Mouse (Mus musculus) neural tube, embryonic 11.5 days (tissue): ENCODE measurements around the gene D11Wsu47e. TPM values are rescaled to one million over a fixed set of nuclear protein-coding genes. Genes with fewer than 3 reads are reported as not detected.
"Not testable (repeated sequence)": the region's sequence is repeated elsewhere in the genome, so short reads cannot be mapped to it uniquely, and the experiment has no call there.

Experiments used
- ATAC-seq: fragments of 200-750 bp; cut with Nextera tagmentation; 2 replicates; pipeline ENCODE4 v1.8.0; 2017; ENCODE audit warnings: moderate number of reproducible peaks, mild to moderate bottlenecking, moderate TSS enrichment, moderate library complexity; ENCODE audit not compliant: insufficient read depth, low FRiP score, low TSS enrichment
- DNase-seq: peaks from one replicate; pipeline ENCODE4 v3.0.0-alpha.2; 2015; ENCODE audit warnings: low spot score
- H3K27ac ChIP-seq: fragments of 300-500 bp; sonication (generic); 2 replicates; pipeline ENCODE4 v1.5.1; 2014; ENCODE audit warnings: low read depth, mild to moderate bottlenecking, low read length
- H3K27me3 ChIP-seq: fragments of 300-500 bp; sonication (generic); 2 replicates; pipeline ENCODE4 v1.6.1; 2014; ENCODE audit warnings: mild to moderate bottlenecking, low read length, mixed read lengths; ENCODE audit not compliant: control insufficient read depth, insufficient read depth
- H3K36me3 ChIP-seq: fragments of 300-500 bp; sonication (generic); 2 replicates; pipeline ENCODE4 v1.6.1; 2014; ENCODE audit warnings: mild to moderate bottlenecking, low read length, moderate library complexity, mixed read lengths; ENCODE audit not compliant: control insufficient read depth, insufficient read depth
- H3K4me1 ChIP-seq: fragments of 300-500 bp; sonication (generic); 2 replicates; pipeline ENCODE4 v1.6.1; 2014; ENCODE audit warnings: low read length, mixed read lengths; ENCODE audit not compliant: control insufficient read depth, insufficient read depth
- H3K4me2 ChIP-seq: fragments of 300-500 bp; sonication (generic); 2 replicates; pipeline ENCODE4 v1.6.1; 2014; ENCODE audit warnings: low read depth, mild to moderate bottlenecking, moderate library complexity
- H3K4me3 ChIP-seq: fragments of 300-500 bp; sonication (generic); 2 replicates; pipeline ENCODE4 v1.5.1; 2014; ENCODE audit warnings: low read depth, low read length
- H3K9ac ChIP-seq: fragments of 300-500 bp; sonication (generic); 2 replicates; pipeline ENCODE4 v1.6.1; 2014; ENCODE audit warnings: mild to moderate bottlenecking, low read length
- H3K9me3 ChIP-seq: fragments of 300-500 bp; sonication (generic); 2 replicates; pipeline ENCODE4 v1.6.1; 2016; ENCODE audit warnings: low read length; ENCODE audit not compliant: control insufficient read depth
- WGBS: fragments of 180-500 bp; shearing (Covaris S2); extraction: QIAGEN DNeasy Blood & Tissue Kit; methylation state at CpG from one replicate; pipeline ENCODE4 v1.1.7; 2014; 5-methylcytosine and 5-hydroxymethylcytosine counted together
- polyA plus RNA-seq: library from polyadenylated mRNA; unstranded; fragments of >200 nt; fragmentation: Nextera tagmentation; extraction: Ambion mirVana; gene quantifications from 2 replicates; pipeline ENCODE4 v1.2.1, GENCODE M21; 2014

The D11Wsu47e gene
- polyA plus RNA-seq, 1 experiment from 2014 or later: 25.5 TPM

- H3K4me3 ChIP-seq, H3K4me2 ChIP-seq, H3K4me1 ChIP-seq, H3K27me3 ChIP-seq, DNase-seq, ATAC-seq, H3K27ac ChIP-seq, H3K9ac ChIP-seq, H3K9me3 ChIP-seq: not testable (repeated sequence)
- WGBS: 97% methylated on average over 3 of the region's 3 CpGs
- H3K36me3 ChIP-seq: peaks cover 19% of the 10 kb centered on the region
Measured at GRCm38 (mm10) chr11:113660213-113660612, 24.0 kb upstream of the D11Wsu47e start.

GRCm38 (mm10) chr11:113660940-113661339 lies 23.3 kb upstream of the D11Wsu47e start:
- no peak overlapping the region for H3K4me3 ChIP-seq
- WGBS: 95% methylated on average over 11 of the region's 11 CpGs
- DNase-seq (no peak), ATAC-seq (no peak)
- peaks cover 16% of the 10 kb centered on the region for H3K36me3 ChIP-seq
- H3K9me3 ChIP-seq: no peaks in the 10 kb centered on the region
- no peak overlapping the region for H3K4me2 ChIP-seq
- no peak overlapping the region for H3K9ac ChIP-seq
- no peak overlapping the region for H3K27ac ChIP-seq
- no peaks in the 10 kb centered on the region for H3K4me1 ChIP-seq
- no peaks in the 10 kb centered on the region for H3K27me3 ChIP-seq

GRCm38 (mm10) chr11:113661835-113662351 lies 22.3 kb upstream of the D11Wsu47e start:
- Histone ChIP-seq H3K36me3 (peaks cover 15% of the 10 kb centered on the region), H3K27ac (no peak overlapping the region), H3K9ac (no peak overlapping the region), H3K4me2 (no peak overlapping the region), H3K27me3 (no peaks in the 10 kb centered on the region), H3K4me3 (no peak overlapping the region), H3K4me1 (no peaks in the 10 kb centered on the region), H3K9me3 (no peaks in the 10 kb centered on the region)
- DNase-seq: no peak
- ATAC-seq: no peak
- 93% methylated on average over 18 of the region's 18 CpGs for WGBS

- Histone ChIP-seq H3K9ac (no peak overlapping the region), H3K36me3 (peaks cover 9% of the 10 kb centered on the region), H3K4me1 (no peaks in the 10 kb centered on the region), H3K9me3 (no peaks in the 10 kb centered on the region), H3K27me3 (no peaks in the 10 kb centered on the region), H3K4me2 (no peak overlapping the region), H3K27ac (no peak overlapping the region), H3K4me3 (no peak overlapping the region)
- WGBS: 70% methylated on average over 2 of the region's 2 CpGs
- DNase-seq (no peak), ATAC-seq (no peak)
Measured at GRCm38 (mm10) chr11:113664279-113664678, 19.9 kb upstream of the D11Wsu47e start.

GRCm38 (mm10) chr11:113666205-113666604 lies 18.0 kb upstream of the D11Wsu47e start:
- no peak for ATAC-seq
- Histone ChIP-seq H3K27me3 (no peaks in the 10 kb centered on the region), H3K4me1 (no peaks in the 10 kb centered on the region), H3K9me3 (no peaks in the 10 kb centered on the region), H3K9ac (no peak overlapping the region), H3K27ac (no peak overlapping the region), H3K4me2 (no peak overlapping the region), H3K36me3 (peaks cover 5% of the 10 kb centered on the region), H3K4me3 (no peak overlapping the region)
- no peak for DNase-seq
- WGBS: 87% methylated on average over 6 of the region's 6 CpGs

GRCm38 (mm10) chr11:113666648-113667047 lies 17.6 kb upstream of the D11Wsu47e start:
- H3K36me3 ChIP-seq: peaks cover 5% of the 10 kb centered on the region
- no peak overlapping the region for H3K9ac ChIP-seq
- 61% methylated on average over 10 of the region's 10 CpGs for WGBS
- no peak overlapping the region for H3K27ac ChIP-seq
- DNase-seq: no peak
- no peaks in the 10 kb centered on the region for H3K9me3 ChIP-seq
- ATAC-seq: no peak
- no peaks in the 10 kb centered on the region for H3K4me1 ChIP-seq
- H3K4me2 ChIP-seq: no peak overlapping the region
- H3K27me3 ChIP-seq: no peaks in the 10 kb centered on the region
- H3K4me3 ChIP-seq: no peak overlapping the region

- Histone ChIP-seq H3K4me1 (no peaks in the 10 kb centered on the region), H3K27ac (no peak overlapping the region), H3K9me3 (no peaks in the 10 kb centered on the region), H3K36me3 (peaks cover 2% of the 10 kb centered on the region), H3K9ac (no peak overlapping the region), H3K27me3 (no peaks in the 10 kb centered on the region), H3K4me2 (no peak overlapping the region), H3K4me3 (no peak overlapping the region)
- WGBS: 77% methylated on average over 2 of the region's 2 CpGs
- DNase-seq (no peak), ATAC-seq (no peak)
Measured at GRCm38 (mm10) chr11:113667122-113667521, 17.1 kb upstream of the D11Wsu47e start.

- H3K9ac ChIP-seq: no peak overlapping the region
- no peaks in the 10 kb centered on the region for H3K9me3 ChIP-seq
- DNase-seq (no peak), ATAC-seq (no peak)
- H3K27ac ChIP-seq: no peak overlapping the region
- no peak overlapping the region for H3K4me3 ChIP-seq
- WGBS: 83% methylated on average over 4 of the region's 4 CpGs
- no peaks in the 10 kb centered on the region for H3K27me3 ChIP-seq
- no peaks in the 10 kb centered on the region; the same call in none of the 2 replicates for H3K36me3 ChIP-seq
- H3K4me1 ChIP-seq: no peaks in the 10 kb centered on the region
- H3K4me2 ChIP-seq: no peak overlapping the region
Measured at GRCm38 (mm10) chr11:113667704-113668103, 16.5 kb upstream of the D11Wsu47e start.

- DNase-seq (no peak), ATAC-seq (no peak)
- no peaks in the 10 kb centered on the region for H3K27me3 ChIP-seq
- 92% methylated on average over 5 of the region's 5 CpGs for WGBS
- H3K4me2 ChIP-seq: no peak overlapping the region
- no peaks in the 10 kb centered on the region for H3K9me3 ChIP-seq
- no peaks in the 10 kb centered on the region for H3K4me1 ChIP-seq
- no peak overlapping the region for H3K27ac ChIP-seq
- no peak overlapping the region for H3K4me3 ChIP-seq
- peaks cover 3% of the 10 kb centered on the region for H3K36me3 ChIP-seq
- H3K9ac ChIP-seq: no peak overlapping the region
Measured at GRCm38 (mm10) chr11:113668857-113669256, 15.4 kb upstream of the D11Wsu47e start.
